Mouse (Mus musculus): ENCODE results near the gene Sptb.

The Sptb gene

GRCm38 (mm10) chr12:76685647-76686046 lies 24.7 kb downstream of the Sptb start:
- TF ChIP-seq GATA4 (IDR thresholded peaks at IDR 0.05; ENCODE audit: insufficient replicate concordance, low read length), result no peak

- no peak for TF ChIP-seq GATA4 (IDR thresholded peaks at IDR 0.05; ENCODE audit: insufficient replicate concordance, low read length)
These were observed 25.9 kb downstream of the Sptb start for GRCm38 (mm10) chr12:76684493-76684892.

GRCm38 (mm10) chr12:76681937-76682336 lies 28.4 kb downstream of the Sptb start:
- no peak for TF ChIP-seq GATA4 (IDR thresholded peaks at IDR 0.05; ENCODE audit: insufficient replicate concordance, low read length)

- no peak for TF ChIP-seq GATA4 (IDR thresholded peaks at IDR 0.05; ENCODE audit: insufficient replicate concordance, low read length)
These were observed 33.3 kb downstream of the Sptb start for GRCm38 (mm10) chr12:76677068-76677467.

DNA sequence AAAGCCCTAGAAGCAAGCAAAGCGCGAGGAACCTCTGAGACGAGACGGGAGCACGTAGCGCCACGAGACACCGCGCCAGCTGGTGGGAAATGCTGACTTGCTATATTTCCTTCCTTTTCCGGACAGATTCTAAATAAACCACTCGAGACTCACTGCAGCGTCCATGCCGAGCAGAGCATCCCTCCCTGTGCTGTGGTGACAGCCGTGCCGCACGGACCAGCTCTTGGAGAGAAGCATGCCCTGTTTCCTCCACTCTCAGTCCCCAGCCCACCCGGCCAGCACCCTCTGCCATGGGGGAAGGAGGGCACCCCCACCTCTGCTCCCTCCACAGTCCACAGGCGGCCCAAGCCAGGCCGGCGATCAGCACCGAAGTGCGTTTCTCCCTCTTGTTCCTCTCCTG lies 33.9 kb downstream of the Sptb start:
- TF ChIP-seq GATA4 (IDR thresholded peaks at IDR 0.05; ENCODE audit: insufficient replicate concordance, low read length), result no peak

GRCm38 (mm10) chr12:76675364-76675763 lies 35.0 kb downstream of the Sptb start:
- TF ChIP-seq GATA4 (IDR thresholded peaks at IDR 0.05; ENCODE audit: insufficient replicate concordance, low read length), result no peak

DNA sequence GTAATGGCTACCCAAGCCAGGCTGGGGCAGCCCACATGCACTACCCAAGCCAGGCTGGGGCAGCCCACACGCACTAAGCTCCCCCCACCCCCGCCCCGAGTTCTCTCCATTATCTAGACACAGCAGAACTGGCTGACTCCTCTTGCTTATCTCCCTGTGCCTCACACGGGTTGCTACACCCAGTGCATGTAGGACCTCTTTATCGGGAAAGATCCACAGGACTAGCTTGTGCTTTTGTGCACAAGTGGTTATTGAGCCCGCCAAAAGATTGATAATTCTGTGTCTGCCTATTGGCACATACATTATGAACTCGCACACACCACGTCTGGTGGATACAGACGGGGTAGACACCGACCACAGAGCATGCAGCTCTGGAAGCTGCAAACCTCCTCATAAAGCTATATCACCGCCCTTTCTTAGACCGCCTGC lies 36.5 kb downstream of the Sptb start:
- no peak for TF ChIP-seq GATA4 (IDR thresholded peaks at IDR 0.05; ENCODE audit: insufficient replicate concordance, low read length)

DNA sequence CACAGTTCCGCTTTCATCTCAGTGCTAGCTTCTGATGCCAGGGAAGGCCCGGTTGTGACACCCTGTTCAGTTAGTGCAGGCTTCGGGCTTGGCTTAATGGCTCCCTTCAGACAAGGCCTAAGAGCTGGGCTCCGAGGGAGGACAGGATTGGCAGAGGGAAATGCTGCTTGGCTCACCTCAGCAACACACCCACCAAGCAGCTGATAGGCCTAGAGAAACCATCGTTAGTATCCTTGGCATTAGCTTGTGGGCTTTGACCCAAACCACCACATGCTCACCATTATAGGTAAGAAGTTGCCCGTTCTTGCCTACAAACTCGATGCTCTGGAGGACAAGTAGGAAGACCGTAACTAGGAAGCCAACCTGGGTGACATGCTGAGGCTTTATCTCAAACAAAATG lies 38.3 kb downstream of the Sptb start:
- no peak for TF ChIP-seq GATA4 (IDR thresholded peaks at IDR 0.05; ENCODE audit: insufficient replicate concordance, low read length)

DNA sequence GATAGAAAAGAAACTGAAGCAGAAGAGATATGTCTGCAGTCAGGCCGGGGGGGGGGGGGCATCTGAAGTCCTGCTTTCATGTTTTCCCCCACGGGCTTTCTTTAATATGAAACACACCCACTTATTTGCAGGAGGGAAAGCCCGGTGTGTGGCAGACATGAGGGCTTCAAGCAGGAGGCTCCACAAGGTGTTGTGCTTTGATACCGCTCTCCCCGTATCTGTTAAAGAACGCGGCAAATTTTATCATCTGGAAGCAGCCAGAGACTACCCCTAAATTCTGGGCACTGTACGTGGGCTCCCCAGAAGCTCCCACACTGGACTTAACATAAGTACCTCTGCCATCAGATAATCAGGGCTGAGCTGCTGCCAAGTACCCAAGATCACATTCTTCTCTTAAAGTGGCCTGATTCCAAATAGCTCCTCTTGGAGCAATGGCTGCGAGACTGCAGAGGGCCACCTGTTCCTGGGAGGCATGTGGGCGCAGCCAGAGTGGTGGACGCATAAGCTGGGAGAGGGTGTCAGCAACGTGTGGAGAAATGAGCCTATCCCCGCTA lies 39.7 kb downstream of the Sptb start:
- TF ChIP-seq GATA4 (IDR thresholded peaks at IDR 0.05; ENCODE audit: insufficient replicate concordance, low read length), result no peak

- TF ChIP-seq GATA4 (IDR thresholded peaks at IDR 0.05; ENCODE audit: insufficient replicate concordance, low read length), result no peak
These were observed 40.3 kb downstream of the Sptb start for GRCm38 (mm10) chr12:76669956-76670530.

DNA sequence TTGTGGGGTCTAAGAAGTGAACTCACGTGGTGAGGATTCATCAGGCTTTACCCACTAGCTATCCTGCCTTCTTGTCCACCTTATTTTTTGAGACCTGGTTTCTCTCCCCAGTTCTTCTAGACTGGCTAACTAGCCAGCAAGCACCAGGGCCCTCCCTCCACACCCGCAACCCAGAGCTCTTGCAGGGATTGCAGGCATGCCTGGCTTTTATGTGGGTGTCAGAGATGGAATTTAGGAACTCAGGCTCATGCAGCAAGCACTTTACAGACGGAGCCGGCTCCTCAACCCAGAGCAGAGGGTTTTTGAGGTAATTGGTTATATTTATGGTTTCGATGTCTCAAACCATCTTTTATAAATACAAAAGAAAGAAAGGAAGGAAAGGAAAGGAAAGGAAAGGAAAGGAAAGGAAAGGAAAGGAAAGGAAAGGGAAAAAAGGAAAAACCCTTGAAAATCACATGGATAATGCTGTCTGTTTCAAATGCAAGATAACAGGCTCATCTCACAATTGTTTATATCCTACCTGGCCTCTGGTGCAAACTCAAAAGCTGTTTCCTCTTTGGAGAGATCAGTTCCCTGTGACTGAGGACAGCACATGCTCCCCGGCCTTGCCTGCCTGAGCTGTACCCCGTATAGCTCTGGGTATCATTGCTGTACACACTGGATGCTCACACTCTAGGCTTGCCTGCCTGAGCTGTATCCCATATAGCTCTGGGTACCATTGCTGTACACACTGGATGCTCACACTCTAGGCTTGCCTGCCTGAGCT lies 41.5 kb downstream of the Sptb start:
- no peak for TF ChIP-seq GATA4 (IDR thresholded peaks at IDR 0.05; ENCODE audit: insufficient replicate concordance, low read length)

DNA sequence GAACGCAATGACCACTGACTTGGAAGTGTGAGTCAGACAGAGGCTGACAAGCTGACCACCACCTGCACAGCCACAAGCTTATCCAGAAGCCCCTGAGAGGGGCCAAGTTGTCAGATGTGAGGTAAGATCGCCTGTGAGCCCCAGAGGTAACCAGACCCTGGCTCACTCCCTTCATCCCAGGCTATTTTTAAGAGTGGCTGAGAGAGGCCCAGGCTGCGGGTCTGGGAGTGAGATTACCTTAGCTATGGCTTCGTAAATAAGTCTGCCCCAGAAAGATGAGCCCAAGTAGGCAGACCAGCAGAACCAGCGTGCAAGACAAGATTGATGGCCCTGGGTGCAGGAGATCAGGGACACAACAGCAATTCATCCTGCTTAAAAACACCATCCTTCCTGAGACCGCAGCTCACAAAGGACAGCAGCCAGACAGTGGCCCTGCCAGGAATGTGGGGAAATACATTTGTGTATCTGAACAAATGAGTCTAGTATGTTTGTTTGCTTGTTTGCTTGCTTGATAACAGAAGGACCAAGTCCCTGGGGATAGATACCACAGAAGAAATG lies 58.5 kb downstream of the Sptb start:
- TF ChIP-seq GATA4 (IDR thresholded peaks at IDR 0.05; ENCODE audit: insufficient replicate concordance, low read length), result no peak

- TF ChIP-seq GATA4 (IDR thresholded peaks at IDR 0.05; ENCODE audit: insufficient replicate concordance, low read length), result no peak
These were observed 60.3 kb downstream of the Sptb start for GRCm38 (mm10) chr12:76649708-76650687.

DNA sequence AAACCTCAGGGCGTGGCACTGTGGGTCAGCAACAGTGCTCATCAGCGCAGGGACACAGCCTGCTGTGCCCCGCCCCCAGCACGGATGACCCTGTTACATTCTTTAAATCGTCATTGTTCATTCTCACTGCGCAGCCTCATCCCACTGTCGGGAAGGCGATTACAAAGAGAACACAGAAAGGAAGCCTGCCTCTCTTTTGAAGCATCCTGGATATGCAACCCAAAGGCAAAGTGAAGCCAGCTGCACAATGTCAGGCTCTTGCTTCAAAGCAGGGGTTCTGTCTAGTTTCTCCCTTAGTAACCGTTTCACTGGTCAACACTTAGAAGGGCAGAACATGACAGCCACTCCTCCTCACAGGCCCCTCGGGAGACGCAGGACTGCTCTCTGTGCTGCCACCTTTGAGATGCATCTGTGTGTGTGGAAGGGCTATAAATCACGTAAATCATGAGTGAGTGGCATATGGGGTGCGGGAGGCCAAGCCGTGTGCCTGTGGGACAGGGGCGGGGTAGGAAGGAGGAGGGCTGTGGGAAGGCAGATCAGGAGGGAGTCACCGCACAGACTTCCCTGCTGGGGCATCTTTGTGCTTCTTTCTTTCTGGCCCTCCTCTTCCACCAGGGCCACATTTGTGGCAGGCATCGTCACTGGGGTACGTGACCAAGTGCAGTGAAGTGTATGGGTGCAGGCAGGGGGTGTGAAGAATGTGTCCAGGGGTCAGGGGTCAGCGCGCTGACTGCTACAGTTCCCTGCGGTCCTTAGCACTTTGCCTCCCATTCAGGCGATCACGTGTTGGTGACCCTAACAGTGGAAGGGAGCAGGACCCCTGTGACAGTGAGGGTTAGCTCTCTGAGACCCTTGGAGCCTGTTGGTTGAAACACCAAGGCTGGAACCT lies 64.9 kb downstream of the Sptb start:
- no peak for TF ChIP-seq GATA4 (IDR thresholded peaks at IDR 0.05; ENCODE audit: insufficient replicate concordance, low read length)

Data from liver, adult (tissue).